Mouse (Mus musculus) spleen, postnatal 4 days (tissue): ENCODE measurements around the gene Ache.
A peak's percentile ranks its signal among the peaks of the same experiment; 100 is the strongest.

Experiments
- DNase-seq, 2 experiments: peaks; one replicate each; pipeline ENCODE4 v3.0.0; 2022; ENCODE audit warnings: low spot score in 2 of 2

Ache gene

DNA sequence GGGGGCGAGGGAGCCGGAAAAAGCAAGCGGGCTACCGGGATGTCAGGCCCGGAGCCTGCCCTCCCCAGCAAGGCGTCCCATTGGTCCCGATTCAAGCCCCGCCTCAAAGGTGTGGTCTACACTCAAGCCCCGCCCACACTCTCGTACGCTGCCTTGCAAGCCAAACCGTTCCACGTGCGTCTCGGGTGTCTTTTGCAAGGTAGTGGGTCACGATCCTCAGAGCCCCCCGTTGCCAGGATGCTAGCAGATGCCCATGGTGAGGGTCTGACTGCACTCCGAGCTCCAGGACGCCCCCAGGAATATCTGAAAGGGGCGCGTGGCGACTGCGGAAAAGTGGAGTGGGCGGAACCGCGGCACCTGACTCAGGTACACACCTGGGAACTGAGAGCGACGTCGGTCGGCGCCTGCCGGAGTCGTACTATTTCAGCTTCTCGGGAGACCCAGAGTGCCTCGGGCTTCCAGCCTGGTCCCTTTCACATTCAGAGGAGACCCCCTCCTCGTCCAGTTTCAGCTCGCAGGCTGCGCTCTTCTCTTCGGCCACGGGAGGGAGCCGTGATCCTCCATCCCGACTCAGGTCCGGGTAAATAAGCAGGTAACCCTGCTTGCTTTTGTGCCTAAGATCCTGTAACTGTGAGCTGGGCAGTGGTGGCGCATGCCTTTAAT is 46.3 kb downstream of the Ache start, which contains the start of gene Slc12a9:
Gene Slc12a9 (minus strand): TSS at position 86 of the 663 bp plus-strand sequence.
- DNase-seq: peak; percentile 93 to 94

DNA sequence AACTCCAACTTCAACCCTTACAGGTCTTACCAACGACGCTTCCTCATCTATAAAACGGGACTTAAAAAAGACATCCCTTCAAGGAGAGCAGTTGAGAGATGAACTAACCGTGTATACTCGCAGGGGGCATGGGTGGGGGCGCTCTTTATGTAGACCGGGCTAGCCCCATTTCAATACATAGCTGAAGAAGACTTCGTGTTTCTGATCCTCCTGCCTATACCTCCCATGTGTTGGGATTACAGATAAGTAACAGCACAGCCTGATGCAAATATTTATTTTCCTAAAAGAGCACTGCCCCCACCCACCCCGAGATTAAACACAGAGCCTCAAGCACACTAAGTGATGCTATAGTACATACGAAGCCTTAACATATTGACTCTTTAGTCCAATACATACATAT is 47.0 kb downstream of the Ache start:
- DNase-seq: no peak

GRCm38 (mm10) chr5:137335066-137335465 is 47.7 kb downstream of the Ache start:
- DNase-seq: no peak

DNA sequence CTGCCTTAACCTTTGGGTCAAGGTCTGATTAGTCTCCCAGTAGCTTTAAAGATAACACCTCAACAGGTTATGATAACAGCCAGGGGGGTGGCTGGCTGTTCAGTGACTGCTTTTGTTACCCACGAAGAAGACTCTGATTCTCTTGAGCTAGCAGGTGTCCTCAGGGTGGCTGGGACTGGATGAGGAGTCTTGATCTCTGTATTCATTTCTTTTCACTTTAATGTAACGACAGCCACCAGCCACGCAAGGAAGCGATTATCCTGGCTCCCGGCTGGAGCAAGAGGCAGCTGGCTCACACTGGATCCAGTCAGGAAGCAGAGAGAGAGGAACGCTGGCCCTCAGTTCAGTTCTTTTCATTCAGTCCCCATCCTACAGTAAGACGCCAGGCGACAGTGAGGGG is 49.9 kb downstream of the Ache start:
- no peak for DNase-seq

DNA sequence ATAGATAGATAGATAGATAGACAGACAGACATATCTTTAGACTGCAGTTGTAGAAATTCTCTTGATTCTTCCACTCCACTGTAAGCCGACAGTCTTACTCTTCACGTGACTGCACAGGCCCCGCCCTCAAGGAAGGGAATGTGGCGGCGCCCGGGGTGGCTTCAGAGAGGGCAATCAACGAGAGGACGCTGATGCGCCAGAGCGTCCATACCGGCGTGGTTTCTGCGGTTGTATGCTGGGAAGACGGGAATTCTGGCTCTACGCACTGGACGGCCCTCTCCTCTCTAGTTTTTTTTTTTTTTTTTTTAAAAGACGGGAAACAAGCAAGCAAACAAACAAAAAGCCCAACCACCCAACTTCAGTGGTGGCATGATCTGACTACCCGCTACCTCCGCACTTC is 50.9 kb downstream of the Ache start:
- peak; percentile 85 to 90 for DNase-seq

GRCm38 (mm10) chr5:137338663-137339289 is 51.5 kb downstream of the Ache start:
- DNase-seq: no peak

- peak in 1 of 2 experiments; percentile 41 for DNase-seq
These were observed 52.1 kb downstream of the Ache start for GRCm38 (mm10) chr5:137339290-137339979.

- peak in 1 of 2 experiments; percentile 39 for DNase-seq
These were observed 52.9 kb downstream of the Ache start for GRCm38 (mm10) chr5:137340222-137340621.

GRCm38 (mm10) chr5:137342407-137343012 is 55.2 kb downstream of the Ache start:
- DNase-seq: no peak

GRCm38 (mm10) chr5:137343412-137343811 is 56.1 kb downstream of the Ache start:
- peak in 1 of 2 experiments; percentile 55 for DNase-seq

DNA sequence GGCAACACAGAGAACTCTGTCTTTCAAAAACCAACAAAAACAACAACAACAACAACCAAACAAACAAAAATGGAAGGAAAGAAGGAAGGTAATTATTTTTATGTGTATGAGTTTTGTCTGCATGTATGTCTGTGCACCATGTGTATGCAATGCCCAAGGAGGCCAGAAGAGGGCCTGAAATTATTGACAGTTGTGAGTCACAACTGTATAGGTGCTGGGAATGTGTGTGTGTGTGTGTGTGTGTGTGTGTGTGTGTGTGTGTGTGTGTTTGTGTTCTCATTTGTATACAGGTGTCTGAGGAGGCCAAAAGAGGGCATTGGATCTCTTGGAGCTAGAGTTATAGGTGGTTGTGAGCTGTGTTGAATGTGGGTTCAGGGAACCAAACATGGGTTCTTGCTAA is 56.5 kb downstream of the Ache start:
- DNase-seq: peak in 1 of 2 experiments; percentile 55
